Mouse (Mus musculus) bone marrow, adult 2 months (tissue): Measurements from ENCODE around the gene Rps24.

Experiments
- CTCF ChIP-seq: fragments of 200-500 bp; IDR thresholded peaks from 2 replicates; pipeline ENCODE4 v1.5.1; 2011; ENCODE audit warnings: low read length, control low read depth; ENCODE audit not compliant: control insufficient read depth, insufficient read depth
- POLR2A ChIP-seq: fragments of 200-500 bp; IDR thresholded peaks from 2 replicates; pipeline ENCODE4 v1.6.1; 2011; ENCODE audit warnings: low read depth, mild to moderate bottlenecking, control low read depth, low read length, borderline replicate concordance; ENCODE audit not compliant: control insufficient read depth

DNA sequence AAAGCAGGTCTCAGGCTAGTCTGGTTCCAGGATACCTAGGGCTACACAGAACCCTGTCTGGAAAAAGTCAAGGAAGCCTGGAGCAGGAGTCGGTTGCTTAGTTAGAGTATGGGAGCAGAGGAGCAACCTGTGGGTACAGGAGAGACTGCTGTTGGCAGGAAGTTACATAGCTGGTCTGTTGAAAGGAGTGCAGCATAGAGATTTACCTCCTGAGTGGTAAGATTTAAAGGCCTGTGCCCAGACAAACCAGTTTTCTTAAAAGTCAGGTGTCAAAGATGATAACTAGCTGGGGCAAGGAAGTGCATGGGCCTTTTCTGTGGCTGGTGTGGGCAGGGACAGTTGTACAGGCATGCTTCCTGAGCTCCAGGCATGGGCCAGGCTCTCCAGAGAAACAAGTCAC lies 10.5 kb downstream of the Rps24 start:
- TF ChIP-seq CTCF, result no peak
- TF ChIP-seq POLR2A, result no peak
